Mouse (Mus musculus): ENCODE results near the gene Capn2.

The Capn2 gene

DNA sequence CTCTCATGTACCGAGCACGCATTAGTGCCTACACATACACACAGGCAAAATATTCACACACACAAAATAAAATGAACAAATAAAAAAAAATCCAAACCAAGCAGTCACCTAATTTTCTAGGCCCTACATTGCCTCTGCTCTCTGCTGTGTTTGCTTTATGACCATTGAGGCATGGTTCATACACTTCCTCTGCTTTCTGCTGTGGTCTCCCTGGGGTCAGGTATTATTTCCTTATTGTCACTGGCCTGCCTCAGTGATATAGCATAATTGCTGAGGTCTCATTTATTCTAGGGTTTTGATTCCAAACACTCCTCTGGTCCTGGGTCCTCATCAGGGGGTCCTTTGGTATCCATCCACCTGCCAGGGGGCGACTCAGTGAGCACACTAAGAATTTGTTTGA is 8.2 kb upstream of the Capn2 start:
- no peak for DNase-seq (ENCODE audit: low spot score in 2 of 2)

DNA sequence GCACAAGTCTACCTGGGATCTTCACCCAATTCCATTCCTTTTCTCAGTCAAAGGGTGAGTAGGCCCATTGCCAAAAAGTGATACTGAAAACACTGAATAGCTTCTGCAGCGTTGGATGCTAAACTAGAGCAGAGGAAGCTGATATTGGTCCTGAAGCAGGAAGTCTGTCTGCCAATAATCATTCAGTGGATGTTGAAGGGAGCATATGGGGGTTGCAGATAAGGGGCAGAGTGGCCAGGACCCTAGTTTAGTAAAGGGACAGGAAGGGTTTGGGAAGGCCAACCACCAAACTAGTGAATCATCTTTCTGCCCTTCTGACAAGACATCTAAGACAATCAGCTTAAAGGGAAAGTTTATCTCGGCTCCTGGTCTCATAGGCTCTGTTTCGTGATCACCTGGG is 6.3 kb upstream of the Capn2 start:
- DNase-seq (ENCODE audit: low spot score in 2 of 2), result no peak

DNA sequence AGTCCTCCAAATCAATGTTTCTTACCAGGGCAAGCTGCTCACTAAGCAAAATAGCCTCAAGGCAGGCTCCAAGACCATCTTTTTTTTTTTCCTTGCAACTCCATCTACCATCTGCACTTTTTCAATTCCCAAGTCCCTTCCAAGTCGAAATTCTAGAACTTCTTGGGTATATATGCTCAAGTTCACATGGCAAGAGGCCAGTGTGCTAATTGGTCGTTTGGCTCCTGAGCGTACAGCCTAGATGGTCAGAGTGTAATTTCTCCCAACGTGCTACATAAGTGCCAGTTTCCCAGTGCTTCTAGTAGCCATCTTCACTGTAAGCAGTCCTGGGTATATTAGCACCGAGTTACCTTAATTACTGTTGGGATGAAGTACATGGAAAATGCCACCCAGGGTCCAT is 5.6 kb upstream of the Capn2 start:
- DNase-seq (ENCODE audit: low spot score in 2 of 2), result no peak

DNA sequence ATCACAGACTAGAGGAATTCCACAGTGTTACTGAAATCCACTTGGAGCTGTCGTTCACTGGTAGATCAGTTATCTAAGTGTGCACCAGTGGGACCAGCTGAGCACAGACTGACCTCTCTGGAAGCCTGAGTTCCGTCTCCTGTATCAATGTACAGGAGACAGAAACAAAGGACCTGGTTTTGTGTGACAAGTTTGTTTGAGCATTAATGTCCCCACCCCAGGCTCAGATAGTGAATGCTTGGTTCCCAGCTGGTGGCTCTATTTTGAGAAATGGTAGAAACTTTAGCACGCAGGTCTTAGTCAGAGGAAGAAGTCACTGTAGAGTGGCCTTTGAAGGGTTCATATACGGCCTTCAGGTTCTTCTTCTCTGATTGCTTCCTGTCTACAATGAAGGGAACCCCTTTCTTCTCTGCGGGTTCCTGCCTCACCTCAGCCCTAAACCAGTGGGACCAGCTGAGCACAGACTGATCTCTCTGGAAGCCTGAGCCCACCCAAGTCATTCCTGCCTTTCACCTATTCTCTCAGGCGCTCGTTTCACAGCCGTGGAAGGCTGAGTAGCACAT is 3.6 kb upstream of the Capn2 start:
- DNase-seq (ENCODE audit: low spot score in 2 of 2), result no peak

DNA sequence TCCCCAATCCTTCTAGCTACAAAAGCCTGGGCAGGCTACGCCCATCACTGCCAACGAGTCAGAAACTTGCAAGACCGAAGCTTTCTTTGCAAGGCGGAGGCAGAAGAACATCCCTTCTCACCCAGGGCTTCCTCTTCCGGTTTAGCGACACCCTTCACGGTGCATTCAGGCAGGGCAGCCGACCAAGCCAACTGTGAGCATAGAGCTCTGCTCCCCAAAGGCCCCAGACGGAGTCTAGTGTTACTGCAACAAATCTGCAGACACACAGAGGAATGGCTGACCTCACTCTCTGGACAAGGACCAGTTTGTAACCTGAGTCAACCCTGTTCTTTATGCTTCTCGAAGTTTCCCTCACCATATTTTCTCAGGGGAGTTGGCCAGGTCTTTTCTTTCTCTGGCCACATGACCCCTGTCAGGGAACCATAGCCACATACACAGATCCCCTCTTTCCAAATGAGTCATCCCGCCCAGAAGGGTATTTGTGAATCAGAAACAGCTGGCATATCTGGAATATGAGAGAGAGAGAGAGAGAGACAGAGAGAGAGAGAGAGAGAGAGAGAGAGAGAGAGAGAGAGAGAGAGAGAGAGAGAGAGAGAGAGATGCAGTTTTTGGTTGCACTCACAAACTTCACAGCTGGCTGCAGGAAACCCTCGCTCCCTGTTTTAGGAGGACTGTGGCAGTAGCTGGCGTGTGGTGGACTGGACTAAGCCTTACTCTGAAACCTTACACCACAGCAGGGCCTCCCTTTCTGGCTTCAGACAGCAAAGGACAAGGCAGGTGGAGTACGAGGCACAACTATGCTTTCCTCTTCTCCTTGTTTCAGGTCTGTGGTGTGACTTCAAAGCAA is 2.9 kb upstream of the Capn2 start:
- DNase-seq (ENCODE audit: low spot score in 2 of 2), result peak; percentile 62 to 74

DNA sequence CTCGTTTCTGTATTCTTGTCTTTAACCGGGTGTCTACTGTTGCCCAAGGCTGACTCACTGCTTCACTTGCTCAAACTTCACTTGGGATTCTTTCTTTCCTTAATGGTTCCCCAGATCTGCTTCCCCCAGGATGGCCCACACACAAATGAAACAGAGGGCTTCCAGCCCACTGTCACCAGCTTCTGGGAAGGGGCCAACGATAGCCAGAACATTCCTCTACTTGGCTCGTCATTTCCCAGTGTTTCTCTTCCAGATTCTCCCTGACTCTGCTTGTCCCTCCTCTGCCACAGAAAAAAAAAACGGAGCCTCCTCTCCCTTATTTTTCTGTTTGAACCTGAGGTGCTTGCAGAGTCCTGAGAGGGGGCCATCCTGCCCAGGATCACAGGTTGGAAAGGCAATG is 1.9 kb upstream of the Capn2 start:
- no peak for DNase-seq (ENCODE audit: low spot score in 2 of 2)

DNA sequence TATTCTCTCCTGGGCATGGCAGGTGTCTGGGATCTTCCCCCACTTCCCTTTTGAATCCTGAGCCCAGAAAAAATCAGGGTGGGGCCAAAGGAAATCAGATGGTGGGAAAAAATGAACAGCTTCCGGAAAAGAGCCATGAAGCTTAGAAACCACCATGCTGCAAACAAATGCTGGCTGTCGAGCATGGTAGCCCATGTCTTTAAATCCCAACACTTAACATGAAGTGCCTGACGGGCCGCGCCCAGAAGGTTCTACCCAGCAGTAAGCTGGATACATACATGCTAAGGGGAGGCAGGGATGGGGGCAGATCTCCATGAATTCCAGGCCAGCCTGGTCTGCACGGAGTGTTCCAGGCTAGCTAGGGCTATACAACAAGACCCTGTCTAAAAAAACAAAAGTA is 1.4 kb upstream of the Capn2 start:
- DNase-seq (ENCODE audit: low spot score in 2 of 2), result no peak

DNA sequence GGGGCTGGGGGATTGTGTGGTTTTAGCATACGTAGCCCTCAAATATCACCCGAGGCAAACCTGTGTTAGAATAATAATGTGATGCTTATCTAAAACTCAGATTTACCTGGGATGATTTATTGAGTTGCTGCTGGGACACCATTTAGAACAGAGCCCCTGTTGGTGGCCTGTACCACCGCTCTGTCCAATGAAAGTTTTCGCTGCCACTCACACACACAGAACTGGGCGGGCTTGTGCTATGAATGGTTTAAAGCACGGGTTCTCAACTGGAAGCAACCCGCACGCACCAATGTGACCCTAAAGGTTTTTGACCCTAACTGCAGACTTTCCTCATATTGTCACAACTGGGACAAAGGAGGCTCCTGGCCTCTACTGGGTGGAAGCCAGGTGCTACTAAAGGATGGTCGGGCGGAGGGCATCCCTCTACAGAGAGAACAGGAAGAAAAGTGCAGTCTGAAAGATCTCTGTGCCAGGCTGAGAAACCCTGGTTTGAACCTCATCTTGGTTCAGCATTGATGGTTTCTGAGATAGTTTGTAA is 804 bp upstream of the Capn2 start:
- no peak for DNase-seq (ENCODE audit: low spot score in 2 of 2)

DNA sequence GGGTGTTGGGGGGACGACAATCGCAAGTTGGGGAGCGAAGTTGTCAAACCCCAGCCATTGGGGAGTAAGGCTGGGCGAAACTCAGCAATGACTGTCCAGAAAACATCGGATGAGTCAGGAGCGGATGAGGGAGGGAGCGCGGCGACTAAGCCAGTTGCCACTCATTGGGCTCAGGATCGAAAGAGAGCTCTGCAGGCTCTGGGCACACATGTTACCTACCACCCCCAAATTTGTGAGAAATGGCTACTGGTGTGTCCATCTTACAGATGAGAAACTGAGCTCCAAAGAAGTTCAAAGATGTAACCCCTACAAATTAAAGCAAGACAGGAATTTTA is 236 bp upstream of the Capn2 start:
- DNase-seq (ENCODE audit: low spot score in 2 of 2), result no peak

DNA sequence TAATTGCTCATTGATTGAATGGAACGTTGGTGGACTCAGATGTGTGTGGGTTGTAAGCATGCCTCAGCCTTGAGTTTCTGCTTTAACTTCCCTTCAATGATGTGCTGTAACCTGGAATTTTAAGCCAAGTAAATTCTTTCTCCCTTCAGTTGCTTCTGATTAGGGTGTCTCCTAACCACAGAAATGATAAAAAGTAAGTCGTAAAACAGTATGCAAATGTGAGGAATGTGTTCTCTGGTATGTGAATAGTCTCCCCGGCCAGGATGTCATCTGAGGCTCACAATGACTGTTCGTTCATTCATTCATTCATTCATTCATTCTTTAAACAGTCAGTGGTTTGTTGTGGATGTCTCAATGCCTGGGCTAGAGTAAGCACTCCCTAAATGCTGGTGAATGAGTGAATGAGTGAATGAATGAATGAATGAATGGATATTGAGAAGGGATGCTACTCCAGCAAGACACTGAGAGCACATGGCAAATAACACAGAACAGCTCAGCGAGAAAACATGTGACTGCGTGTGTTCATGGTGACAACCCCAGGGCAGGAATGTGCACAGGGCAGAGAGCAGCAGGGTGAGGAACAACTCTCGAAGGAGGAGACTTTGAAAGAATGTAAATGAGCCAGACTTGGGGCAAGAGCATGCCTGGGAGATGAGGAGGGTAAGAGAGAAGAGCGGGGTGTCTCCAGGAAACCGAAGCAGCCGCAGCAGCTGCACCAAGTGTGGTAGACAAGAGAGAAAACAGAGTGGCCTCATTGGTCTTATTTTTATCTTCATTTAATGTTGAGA is 2.4 kb downstream of the Capn2 start:
- no peak for DNase-seq (ENCODE audit: low spot score in 2 of 2)

DNA sequence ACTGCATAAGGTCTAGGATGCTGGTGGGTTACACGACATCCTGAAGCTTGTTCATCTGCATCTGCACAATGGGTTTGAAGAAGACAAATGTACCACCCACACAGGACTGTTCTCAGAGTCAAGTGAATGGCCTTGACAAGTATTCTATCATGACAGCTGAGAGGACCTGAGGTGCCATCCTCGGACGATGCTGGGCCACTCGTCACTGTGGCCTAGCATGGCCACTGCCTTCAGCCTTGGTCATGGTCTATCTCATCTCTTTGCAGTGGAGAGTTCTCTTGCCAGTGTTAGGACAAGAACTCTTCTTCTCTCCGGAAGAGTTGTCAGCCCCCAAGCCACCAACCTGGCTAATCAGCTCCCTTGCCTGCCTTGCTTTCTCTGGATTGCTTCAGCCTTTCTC is 3.7 kb downstream of the Capn2 start:
- DNase-seq (ENCODE audit: low spot score in 2 of 2), result no peak

DNA sequence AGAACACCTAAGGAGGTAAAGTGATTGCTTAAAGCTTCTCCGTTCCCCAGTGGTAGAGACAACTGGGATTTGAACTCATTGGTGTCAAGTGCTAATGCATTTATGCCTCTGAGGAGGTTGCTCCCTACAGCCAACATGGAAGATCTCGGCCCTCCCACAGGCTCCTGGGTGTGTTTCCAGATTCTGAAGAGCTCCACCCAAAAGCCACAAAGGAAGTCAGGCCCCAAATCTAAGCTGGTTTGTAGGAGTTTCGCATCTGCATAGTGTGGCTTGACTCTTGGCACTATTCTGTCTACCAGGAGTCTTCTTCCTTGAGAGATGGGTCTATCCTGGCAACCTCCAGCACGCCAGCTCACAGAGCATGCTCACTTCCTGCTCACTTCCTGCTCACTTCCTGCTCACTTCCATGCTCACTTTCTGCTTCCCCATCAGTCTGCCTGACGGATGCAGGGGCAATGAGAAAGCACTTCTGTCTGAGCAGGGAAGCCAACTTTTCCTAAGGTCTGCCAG is 4.5 kb downstream of the Capn2 start:
- no peak for DNase-seq (ENCODE audit: low spot score in 2 of 2)

DNA sequence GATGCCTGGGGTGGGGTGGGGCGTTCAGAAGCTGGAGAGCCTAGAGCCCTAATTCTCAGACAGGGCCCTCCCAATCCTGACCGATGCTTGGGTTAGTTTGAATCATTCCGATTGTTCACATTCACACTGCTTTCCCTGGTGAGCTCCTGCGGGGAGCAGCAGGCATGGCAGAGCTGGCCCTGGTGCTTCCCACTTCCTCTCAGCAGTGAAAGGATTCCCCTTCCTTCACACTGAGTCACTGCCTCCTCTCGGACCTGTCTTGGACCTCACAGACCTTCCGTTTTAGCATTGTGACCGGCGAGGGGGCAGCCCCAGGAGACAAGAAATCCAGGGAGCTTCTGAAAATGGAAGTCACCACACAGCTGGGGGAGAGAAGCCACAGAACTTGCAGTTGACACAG is 5.6 kb downstream of the Capn2 start:
- no peak for DNase-seq (ENCODE audit: low spot score in 2 of 2)

DNA sequence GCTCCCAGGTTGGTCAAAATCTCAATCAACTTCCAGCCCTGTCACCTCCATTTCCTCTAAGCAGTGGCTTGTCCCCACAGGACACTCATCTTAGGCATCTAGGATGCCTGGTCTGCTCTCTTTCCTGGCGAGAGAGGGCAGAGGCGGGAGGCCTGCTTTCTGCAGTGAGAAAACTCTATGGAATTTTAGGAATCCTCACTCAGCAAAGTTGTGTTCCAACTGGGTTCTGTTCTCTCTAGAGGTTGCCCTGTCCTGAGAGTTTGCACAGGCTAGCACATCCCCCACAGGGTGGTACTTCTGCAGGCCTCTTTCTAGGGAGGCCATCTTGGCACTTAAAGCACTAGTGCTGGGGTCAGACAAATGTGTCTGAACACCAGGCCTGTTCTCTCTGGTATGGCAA is 6.3 kb downstream of the Capn2 start:
- no peak for DNase-seq (ENCODE audit: low spot score in 2 of 2)

DNA sequence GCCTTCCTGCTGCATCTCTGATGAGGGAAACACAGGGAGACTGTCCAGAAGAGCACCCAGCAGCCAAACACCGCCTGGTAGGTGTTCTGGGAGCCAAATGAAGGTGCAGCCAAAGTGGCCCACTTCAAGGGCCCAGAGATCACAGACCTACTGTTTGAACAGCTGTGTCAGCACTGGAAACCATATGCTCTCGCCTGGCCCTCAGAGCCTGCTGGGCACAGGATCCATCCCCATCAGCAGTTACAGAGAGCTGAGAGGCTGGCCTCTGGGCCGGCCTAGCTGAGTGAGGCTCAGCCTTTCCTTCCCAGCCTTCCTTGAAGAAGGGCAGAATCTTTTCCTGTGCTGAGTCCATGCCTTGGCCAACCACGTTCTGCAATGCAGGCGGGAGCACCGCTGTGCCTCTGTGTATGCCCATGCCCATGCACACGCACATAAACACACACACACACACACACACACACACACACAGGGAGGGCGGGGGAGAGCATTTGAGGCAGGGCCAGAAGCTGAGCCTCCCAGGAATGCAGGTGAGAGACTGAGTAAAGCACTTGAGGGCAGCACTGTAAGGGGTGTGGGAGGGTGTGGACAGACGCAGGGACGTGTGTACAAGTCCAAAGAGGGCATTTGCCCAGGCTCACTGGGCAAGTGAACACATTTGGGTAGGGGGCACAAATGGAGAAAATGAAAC is 8.2 kb downstream of the Capn2 start:
- no peak for DNase-seq (ENCODE audit: low spot score in 2 of 2)

DNA sequence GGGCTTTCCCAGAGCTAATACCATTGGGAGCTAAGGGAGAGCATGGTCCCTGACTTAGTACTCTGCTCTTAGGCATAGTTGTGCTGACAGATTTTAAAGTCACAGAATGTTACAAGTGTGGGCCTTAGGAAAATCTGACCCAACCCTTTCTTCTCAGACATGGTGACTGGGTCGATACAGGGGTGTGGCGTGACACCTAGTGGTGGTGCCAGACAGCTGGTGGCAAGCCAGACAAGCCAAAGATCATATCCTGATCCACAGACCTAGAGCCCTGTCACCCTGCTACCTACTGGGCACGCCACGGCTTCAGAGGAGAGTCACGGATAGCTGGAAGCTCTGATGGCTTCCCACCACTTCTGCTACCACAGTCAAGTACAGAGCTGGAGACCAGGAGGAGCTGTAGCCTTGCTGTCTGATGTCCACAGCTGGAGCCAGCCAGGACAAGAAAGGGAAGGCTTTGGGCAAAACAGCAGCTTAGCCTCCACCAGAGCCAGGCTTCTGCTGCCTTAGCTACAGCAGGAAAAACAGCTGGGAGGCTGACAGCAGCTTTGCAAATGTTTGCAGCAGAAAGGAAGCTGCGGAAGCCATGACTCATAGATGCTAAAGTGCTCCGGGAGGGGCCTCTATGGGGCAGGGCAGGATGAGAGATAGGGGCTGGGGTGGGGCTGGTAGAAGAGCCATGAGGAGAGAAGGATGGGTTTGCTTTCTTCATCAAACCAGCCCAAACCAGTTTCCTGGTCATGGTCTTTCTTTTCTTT is 11.0 kb downstream of the Capn2 start:
- no peak for DNase-seq (ENCODE audit: low spot score in 2 of 2)

DNA sequence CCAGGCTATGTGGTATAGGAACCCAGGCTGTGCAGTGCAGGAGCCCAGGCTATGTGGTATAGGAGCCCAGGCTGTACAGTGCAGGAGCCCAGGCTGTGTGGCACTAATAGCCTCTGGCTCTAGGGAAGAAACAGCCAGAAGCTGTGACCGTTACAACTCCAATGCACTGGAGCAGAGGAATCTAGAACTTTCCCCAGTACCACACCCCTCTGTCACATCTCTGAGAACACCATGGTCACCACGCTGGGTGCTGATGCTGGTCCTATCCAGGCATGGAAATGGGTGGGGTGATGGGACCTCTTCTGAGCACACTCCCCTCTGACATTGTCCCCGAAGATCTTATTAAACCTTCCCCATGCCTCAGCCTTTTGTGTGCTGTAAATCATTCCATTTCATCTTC is 12.1 kb downstream of the Capn2 start:
- DNase-seq (ENCODE audit: low spot score in 2 of 2), result no peak

DNA sequence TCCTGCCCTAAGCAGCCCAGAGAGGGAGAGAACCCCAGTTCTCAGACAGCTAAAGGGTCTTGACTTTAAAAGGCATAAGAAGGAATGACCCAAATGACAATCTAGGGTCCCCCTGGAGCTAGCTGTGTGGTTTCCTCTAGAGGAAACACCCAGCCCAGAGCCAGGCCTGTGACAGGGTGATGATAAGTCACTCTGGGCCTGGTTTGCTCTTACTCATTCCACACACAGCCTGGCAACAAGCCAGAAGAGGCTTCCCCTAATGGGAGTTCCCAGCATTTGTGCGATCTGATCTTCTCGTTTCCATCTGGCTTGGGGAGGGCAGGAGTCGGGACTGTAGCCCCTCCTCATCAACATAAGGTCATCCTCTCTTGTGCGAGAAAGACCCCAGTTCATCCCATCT is 13.2 kb downstream of the Capn2 start:
- DNase-seq (ENCODE audit: low spot score in 2 of 2), result peak in 1 of 2 experiments; percentile 35

DNA sequence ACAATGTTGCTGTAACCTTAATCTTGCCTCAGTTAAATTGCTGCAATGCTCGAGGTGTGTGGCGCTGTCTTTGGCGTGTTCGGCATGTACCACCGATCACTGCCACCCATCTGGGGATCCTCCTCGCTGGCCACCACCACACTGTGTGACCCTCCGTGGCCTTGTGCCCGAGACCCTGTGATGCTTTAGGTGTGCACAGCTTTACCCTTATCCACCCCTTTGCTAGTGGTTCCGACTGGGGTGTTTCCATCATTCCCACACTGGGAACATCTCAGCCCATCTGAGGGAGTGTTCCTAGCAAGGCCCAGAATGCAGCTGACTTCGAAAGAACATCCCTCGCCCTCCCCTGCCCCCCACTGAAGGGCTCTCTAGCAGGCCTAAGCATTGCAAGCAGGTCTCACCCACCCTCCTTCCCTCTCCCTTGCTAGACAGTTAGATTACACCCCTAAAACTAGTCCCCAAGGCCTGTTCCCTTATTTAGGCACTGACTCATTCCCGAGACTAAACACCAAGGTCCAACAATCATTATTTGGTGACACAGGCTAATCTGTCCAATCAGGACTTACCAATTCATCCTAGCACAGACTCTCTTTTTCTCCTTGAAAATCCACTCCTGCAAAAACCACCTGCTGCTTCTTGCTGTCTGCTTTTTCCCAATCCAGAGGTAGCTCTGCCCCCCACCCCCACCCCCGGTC is 14.1 kb downstream of the Capn2 start:
- no peak for DNase-seq (ENCODE audit: low spot score in 2 of 2)

DNA sequence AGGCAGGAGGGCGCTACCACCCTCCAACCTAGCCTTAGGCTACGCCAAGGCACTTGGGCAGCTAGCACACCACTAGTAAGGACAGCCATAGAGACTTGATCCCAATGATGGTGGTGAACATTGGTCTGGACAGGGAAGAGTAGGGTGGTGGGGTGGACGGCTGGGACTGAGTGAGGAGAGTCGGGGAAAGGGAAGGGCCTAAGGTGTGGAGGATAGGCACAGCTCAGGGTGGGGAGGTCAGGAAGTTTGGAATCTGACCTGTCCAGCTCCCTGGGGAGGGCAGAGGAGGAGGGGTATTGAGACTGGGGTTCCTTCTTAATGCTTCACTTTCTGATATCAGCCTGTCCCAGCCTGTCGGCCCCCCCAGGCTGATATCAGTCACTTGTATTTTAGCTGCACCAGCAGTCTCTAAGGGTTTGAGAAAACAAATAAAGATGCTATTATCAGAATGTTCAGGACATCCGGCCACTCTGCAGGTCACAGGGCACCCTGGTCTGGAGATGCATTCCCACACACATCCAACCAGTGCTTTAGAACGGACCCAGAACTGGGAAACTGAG is 14.8 kb downstream of the Capn2 start:
- DNase-seq (ENCODE audit: low spot score in 2 of 2), result no peak

Data from spleen, postnatal 4 days (tissue).